In genomic region chr9:20607100-20607974, GRCm38 (mm10) we compare ENCODE assay signal across 8 mouse cellular contexts. TPM values are rescaled to one million over a fixed set of nuclear protein-coding genes. Genes with fewer than 3 reads are reported as not detected.
DNase-seq lines count a peak whose midpoint lies in the region; ATAC-seq and TF ChIP-seq lines count a peak whose summit lies in the region.

No protein-coding gene starts in this region.

- TF ChIP-seq CTCF in Patski (IDR thresholded peaks at IDR 0.05): no peak

- peak overlapping the region; percentile 66 for H3K4me2 ChIP-seq in hindbrain, embryonic 13.5 days

- peaks cover 3% of the 10 kb centered on the region; the same call in 1 of the 2 replicates for H3K9me3 ChIP-seq in hindbrain, embryonic 13.5 days

- H3K4me3 ChIP-seq in hindbrain, embryonic 13.5 days: peak overlapping the region; percentile 59

- peak overlapping the region; percentile 96 for H3K27ac ChIP-seq in hindbrain, embryonic 13.5 days

- H3K27me3 ChIP-seq in Patski: no peaks in the 10 kb centered on the region
- H3K27me3 ChIP-seq in hindbrain, embryonic 13.5 days: no peaks in the 10 kb centered on the region

- peaks cover 16% of the 10 kb centered on the region for H3K36me3 ChIP-seq in hindbrain, embryonic 13.5 days

- peak overlapping the region; percentile 84 for H3K9ac ChIP-seq in hindbrain, embryonic 13.5 days

- DNase-seq in Patski (ENCODE audit: low read depth, low spot score): peak; percentile 86
- DNase-seq in cerebellum, postnatal 14 days: peak; percentile 87 to 92
- peak; percentile 77 to 81 for DNase-seq in frontal cortex, postnatal 14 days (ENCODE audit: low spot score in 2 of 2)
- DNase-seq in layer of hippocampus, postnatal 25 days (ENCODE audit: extremely low spot score in 1 of 2, low spot score in 1 of 2): peak; percentile 72 to 91
- peak; percentile 85 for DNase-seq in lung, postnatal 25 days (ENCODE audit: low spot score)
- peak; percentile 96 for DNase-seq in retina, embryonic 14.5 days (ENCODE audit: low spot score)
- peak; percentile 85 for DNase-seq in thymus, postnatal 4 days

- peaks cover 12% of the 10 kb centered on the region for H3K4me1 ChIP-seq in hindbrain, embryonic 13.5 days (replicated peaks)

- CTCF ChIA-PET in Patski (lab: Charles Lee): no interaction called here

- WGBS in hindbrain, embryonic 13.5 days: under 1% methylated on average over 57 of the region's 57 CpGs

- POLR2A ChIA-PET in Patski (lab: Charles Lee): no interaction called here

- in situ Hi-C loops in Patski (cut with MboI; ENCODE audit: low pct_unique_long_range_greater_than_20kb): no loop called here

- ATAC-seq in Patski: peak; percentile 95
- peak; percentile 93 for ATAC-seq in hindbrain, embryonic 13.5 days (ENCODE audit: low FRiP score)

RNA-seq across cellular contexts. Expression of gene Zfp846, which starts 26.2 kb away (rescaled TPM):
- polyA plus RNA-seq in Patski (2021): 8.8 TPM
- 46.4 and 48.2 TPM in 2 replicates for polyA plus RNA-seq in hindbrain, embryonic 13.5 days (2015; fragmentation: Nextera tagmentation; extraction: Ambion mirVana)
- total RNA-seq in layer of hippocampus, postnatal 25 days (2021): 10 to 100 TPM; 20.4 to 22.1 TPM

RNA-seq across cellular contexts. Expression of gene Ubl5, which starts 35.3 kb away (rescaled TPM):
- 439 TPM for polyA plus RNA-seq in Patski (2021)
- 500 and 520 TPM in 2 replicates for polyA plus RNA-seq in hindbrain, embryonic 13.5 days (2015; fragmentation: Nextera tagmentation; extraction: Ambion mirVana)
- 100 to 1,000 TPM; 307 to 354 TPM for total RNA-seq in layer of hippocampus, postnatal 25 days (2021)

RNA-seq across cellular contexts. Expression of gene Fbxl12, which starts 37.2 kb away (rescaled TPM):
- polyA plus RNA-seq in Patski (2021): 19.2 TPM
- polyA plus RNA-seq in hindbrain, embryonic 13.5 days (2015; fragmentation: Nextera tagmentation; extraction: Ambion mirVana): 18.2 and 19.1 TPM in 2 replicates
- 10 to 100 TPM; 14.7 to 23.3 TPM for total RNA-seq in layer of hippocampus, postnatal 25 days (2021)

RNA-seq across cellular contexts. Expression of gene Pin1, which starts 44.6 kb away (rescaled TPM):
- 27.1 TPM for polyA plus RNA-seq in Patski (2021)
- 59.8 and 61.5 TPM in 2 replicates for polyA plus RNA-seq in hindbrain, embryonic 13.5 days (2015; fragmentation: Nextera tagmentation; extraction: Ambion mirVana)
- 10 to 100 TPM; 31.6 to 35.8 TPM for total RNA-seq in layer of hippocampus, postnatal 25 days (2021)

Comparison
In these comparisons a context has a peak if more than half of its experiments do, and no peak if none do; other contexts are left out.
1. Peak in every context shown above with its lines: DNase-seq, ATAC-seq, H3K4me3 ChIP-seq and H3K27ac ChIP-seq.